Mouse (Mus musculus) G1E (cell line): ENCODE data around the gene Slc23a2.

ENCODE experiments used
- CTCF ChIP-seq: IDR thresholded peaks from 2 replicates; pipeline ENCODE4 v1.5.1; 2012; ENCODE audit warnings: low read depth, low read length, inconsistent platforms, mixed read lengths
- GATA1 ChIP-seq: IDR thresholded peaks from 2 replicates; pipeline ENCODE4 v1.6.1; 2012; ENCODE audit warnings: borderline replicate concordance, low read length, inconsistent platforms, mixed read lengths
- POLR2AphosphoS5 ChIP-seq: IDR thresholded peaks from 2 replicates; pipeline ENCODE4 v1.6.1; 2012; ENCODE audit warnings: low read depth, low read length, inconsistent platforms; ENCODE audit not compliant: insufficient replicate concordance
- TAL1 ChIP-seq: conservative IDR thresholded peaks from 2 replicates; pipeline ENCODE4 v1.6.1; 2012; ENCODE audit warnings: low read depth, low read length, inconsistent platforms, mixed read lengths

- TF ChIP-seq GATA1 (no peak), CTCF (no peak), POLR2AphosphoS5 (no peak), TAL1 (no peak)
These were observed 116.8 kb downstream of the Slc23a2 start for GRCm38 (mm10) chr2:132028107-132028506.
